Comparison of ENCODE assay signal across 17 mouse cellular contexts in the genomic region with DNA sequence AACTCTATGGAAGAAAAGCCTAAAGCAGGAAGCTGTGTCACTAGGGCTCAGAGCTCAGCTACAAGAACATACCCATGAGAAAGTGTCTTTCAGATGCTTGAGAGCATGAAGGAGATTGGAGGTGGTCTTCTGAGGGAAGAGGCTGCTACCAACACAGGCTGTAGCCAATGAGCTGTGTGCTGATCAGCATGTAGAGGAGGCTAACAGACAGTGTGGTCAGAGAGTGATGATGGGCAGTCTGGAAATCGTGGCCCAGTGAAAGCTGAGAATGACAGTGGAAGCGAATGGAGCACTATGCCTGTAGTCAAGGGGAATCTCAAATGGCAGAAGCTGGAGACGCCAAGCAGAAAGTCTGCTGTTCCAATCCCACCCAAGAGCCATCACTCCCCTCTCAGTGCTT.
"Had no signal": no experiment of that assay in that cellular context is flagged by ENCODE, and none has a peak within 500 bp of the region (broad histone marks: within the 10 kb centered on the region; RNA-seq: fewer than 3 reads in every experiment).

No protein-coding gene starts in this region.

- H3K4me1 ChIP-seq: liver, embryonic 15.5 days; lung, embryonic 15.5 days; neural tube, embryonic 12.5 days; stomach, embryonic 15.5 days had no signal

- DNase-seq: liver, postnatal 0 days; lung, adult 2 months; lung, postnatal 14 days; lung, postnatal 36 days; right cerebral cortex, postnatal 14 days; thymus, adult 2 months; thymus, postnatal 25 days; thymus, postnatal 4 days had no signal

- H3K27me3 ChIP-seq: liver, embryonic 15.5 days; lung, embryonic 15.5 days; midbrain, embryonic 15.5 days; neural tube, embryonic 12.5 days; stomach, embryonic 15.5 days had no signal

- H3K27ac ChIP-seq: liver, embryonic 15.5 days; lung, embryonic 15.5 days; macrophage; midbrain, embryonic 12.5 days; midbrain, embryonic 15.5 days; neural tube, embryonic 12.5 days; stomach, embryonic 15.5 days; stomach, postnatal 0 days had no signal

- H3K36me3 ChIP-seq: liver, embryonic 15.5 days; lung, embryonic 15.5 days; midbrain, embryonic 12.5 days; midbrain, embryonic 15.5 days; neural tube, embryonic 12.5 days; stomach, embryonic 15.5 days had no signal

- ATAC-seq: liver, postnatal 0 days; lung, postnatal 0 days; midbrain, embryonic 15.5 days had no signal

- H3K4me2 ChIP-seq: liver, embryonic 15.5 days; lung, embryonic 15.5 days; midbrain, embryonic 12.5 days; midbrain, embryonic 15.5 days; neural tube, embryonic 12.5 days; stomach, embryonic 15.5 days had no signal

- H3K4me3 ChIP-seq: liver, embryonic 15.5 days; lung, embryonic 15.5 days; midbrain, embryonic 12.5 days; midbrain, embryonic 15.5 days; neural tube, embryonic 12.5 days; stomach, embryonic 15.5 days had no signal

- H3K9me3 ChIP-seq: liver, embryonic 15.5 days; lung, embryonic 15.5 days; midbrain, embryonic 12.5 days; midbrain, embryonic 15.5 days; neural tube, embryonic 12.5 days; stomach, embryonic 15.5 days had no signal

- H3K9ac ChIP-seq: liver, embryonic 15.5 days; liver, postnatal 0 days; lung, embryonic 15.5 days; midbrain, embryonic 12.5 days; midbrain, embryonic 15.5 days; neural tube, embryonic 12.5 days; stomach, embryonic 15.5 days had no signal
